Mouse (Mus musculus) embryonic facial prominence, embryonic 15.5 days (tissue): ENCODE measurements around the gene Gm525. TPM values are rescaled to one million over a fixed set of nuclear protein-coding genes. Genes with fewer than 3 reads are reported as not detected.
"Not testable (repeated sequence)": the region's sequence is repeated elsewhere in the genome, so short reads cannot be mapped to it uniquely, and the experiment has no call there.

Experiments
- ATAC-seq: fragments of 200-750 bp; cut with Nextera tagmentation; 2 replicates; pipeline ENCODE4 v1.8.0; 2017; ENCODE audit warnings: low read depth, moderate TSS enrichment; ENCODE audit not compliant: insufficient number of reproducible peaks, low FRiP score, low TSS enrichment
- H3K27ac ChIP-seq: fragments of 300-500 bp; sonication (generic); replicated peaks from 2 replicates; pipeline ENCODE4 v1.5.1; 2015; ENCODE audit warnings: mild to moderate bottlenecking, inconsistent platforms
- H3K27me3 ChIP-seq: fragments of 300-500 bp; sonication (generic); 2 replicates; pipeline ENCODE4 v1.6.1; 2015; ENCODE audit warnings: inconsistent platforms
- H3K36me3 ChIP-seq: fragments of 300-500 bp; sonication (generic); 2 replicates; pipeline ENCODE4 v1.6.1; 2015; ENCODE audit warnings: mild to moderate bottlenecking, inconsistent platforms
- H3K4me1 ChIP-seq: fragments of 300-500 bp; sonication (generic); 2 replicates; pipeline ENCODE4 v1.6.1; 2015; ENCODE audit warnings: inconsistent platforms
- H3K4me2 ChIP-seq: fragments of 300-500 bp; sonication (generic); replicated peaks from 2 replicates; pipeline ENCODE4 v1.6.1; 2015; ENCODE audit warnings: mild to moderate bottlenecking, inconsistent platforms
- H3K4me3 ChIP-seq: fragments of 300-500 bp; sonication (generic); replicated peaks from 2 replicates; pipeline ENCODE4 v1.5.1; 2015; ENCODE audit warnings: mild to moderate bottlenecking, inconsistent platforms
- H3K9ac ChIP-seq: fragments of 300-500 bp; sonication (generic); 2 replicates; pipeline ENCODE4 v1.6.1; 2015; ENCODE audit warnings: inconsistent platforms
- H3K9me3 ChIP-seq: fragments of 300-500 bp; sonication (generic); replicated peaks from 2 replicates; pipeline ENCODE4 v1.6.1; 2016; ENCODE audit warnings: inconsistent platforms
- WGBS: fragments of 180-500 bp; shearing (Covaris S2); methylation state at CpG from one replicate; pipeline ENCODE4 v1.1.7; 2015; 5-methylcytosine and 5-hydroxymethylcytosine counted together
- polyA plus RNA-seq: library from polyadenylated mRNA; unstranded; fragments of >200 nt; fragmentation: Nextera tagmentation; extraction: Ambion mirVana; gene quantifications from 2 replicates; pipeline ENCODE4 v1.2.1, GENCODE M21; 2015

Gene Gm525
- polyA plus RNA-seq, 1 experiment from 2014 or later = 2.6 TPM

GRCm38 (mm10) chr11:89078996-89079680 is 5.5 kb downstream of the Gm525 start:
- Histone ChIP-seq H3K9me3 (no peaks in the 10 kb centered on the region), H3K4me1 (no peaks in the 10 kb centered on the region), H3K36me3 (no peaks in the 10 kb centered on the region), H3K4me3 (no peak overlapping the region), H3K27me3 (no peaks in the 10 kb centered on the region), H3K9ac (no peak overlapping the region), H3K4me2 (no peak overlapping the region), H3K27ac (no peak overlapping the region)
- 75% methylated on average over 16 of the region's 16 CpGs for WGBS
- ATAC-seq = no peak

GRCm38 (mm10) chr11:89081906-89082305 is 8.3 kb downstream of the Gm525 start:
- H3K36me3 ChIP-seq, H3K4me2 ChIP-seq, H3K27ac ChIP-seq, H3K9me3 ChIP-seq, H3K4me1 ChIP-seq, H3K4me3 ChIP-seq, H3K27me3 ChIP-seq, ATAC-seq, H3K9ac ChIP-seq: not testable (repeated sequence)
- 44% methylated on average over 5 of the region's 5 CpGs for WGBS

DNA sequence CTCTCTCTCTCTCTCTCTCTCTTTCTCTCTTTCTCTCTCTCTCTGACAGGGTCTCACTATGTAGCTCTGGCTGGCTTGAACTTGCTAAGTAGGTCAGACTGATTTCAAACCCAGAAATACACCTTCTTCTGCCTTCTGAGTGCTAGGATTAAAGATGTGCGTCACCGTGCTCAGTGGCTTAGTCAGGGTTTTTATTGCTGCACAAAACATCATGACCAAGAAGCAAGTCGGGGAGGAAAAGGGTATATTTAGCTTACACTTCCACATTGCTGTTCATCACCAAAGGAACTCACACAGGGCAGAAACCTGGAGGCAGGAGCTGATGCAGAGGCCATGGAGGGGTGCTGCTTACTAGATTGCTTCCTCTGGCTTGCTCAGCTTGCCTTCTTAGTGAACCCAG is 9.1 kb downstream of the Gm525 start:
- not testable (repeated sequence) for H3K4me2 ChIP-seq, H3K27ac ChIP-seq, H3K36me3 ChIP-seq, H3K27me3 ChIP-seq, H3K9ac ChIP-seq, H3K9me3 ChIP-seq, H3K4me1 ChIP-seq, ATAC-seq, H3K4me3 ChIP-seq
- 73% methylated on average over 3 of the region's 3 CpGs for whole genome bisulfite sequencing

DNA sequence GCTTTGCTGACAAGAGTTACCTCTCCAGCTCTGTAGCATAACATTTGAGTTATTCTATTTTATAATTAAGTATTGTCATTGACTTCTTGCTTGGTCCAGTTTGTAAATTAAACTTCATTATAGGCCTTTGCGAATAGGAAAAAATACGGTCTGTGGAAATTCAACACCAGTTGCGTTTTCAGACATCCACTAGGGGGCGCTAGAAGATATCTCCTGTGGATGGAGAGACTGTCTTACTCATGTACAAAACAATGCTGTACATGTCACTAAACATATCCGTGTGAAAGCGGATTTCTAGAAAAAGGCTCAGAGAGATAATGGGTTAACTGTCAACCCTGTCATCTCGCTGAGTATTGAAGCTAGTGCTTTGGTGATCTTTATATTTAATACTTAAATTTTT is 11.0 kb downstream of the Gm525 start:
- no peaks in the 10 kb centered on the region for H3K9me3 ChIP-seq
- 33% methylated on average over 7 of the region's 7 CpGs for WGBS
- H3K4me3 ChIP-seq = no peak overlapping the region
- no peak overlapping the region for H3K27ac ChIP-seq
- no peaks in the 10 kb centered on the region for H3K4me1 ChIP-seq
- H3K36me3 ChIP-seq = no peaks in the 10 kb centered on the region
- no peak overlapping the region for H3K4me2 ChIP-seq
- no peak overlapping the region for H3K9ac ChIP-seq
- no peak for ATAC-seq
- H3K27me3 ChIP-seq = no peaks in the 10 kb centered on the region

DNA sequence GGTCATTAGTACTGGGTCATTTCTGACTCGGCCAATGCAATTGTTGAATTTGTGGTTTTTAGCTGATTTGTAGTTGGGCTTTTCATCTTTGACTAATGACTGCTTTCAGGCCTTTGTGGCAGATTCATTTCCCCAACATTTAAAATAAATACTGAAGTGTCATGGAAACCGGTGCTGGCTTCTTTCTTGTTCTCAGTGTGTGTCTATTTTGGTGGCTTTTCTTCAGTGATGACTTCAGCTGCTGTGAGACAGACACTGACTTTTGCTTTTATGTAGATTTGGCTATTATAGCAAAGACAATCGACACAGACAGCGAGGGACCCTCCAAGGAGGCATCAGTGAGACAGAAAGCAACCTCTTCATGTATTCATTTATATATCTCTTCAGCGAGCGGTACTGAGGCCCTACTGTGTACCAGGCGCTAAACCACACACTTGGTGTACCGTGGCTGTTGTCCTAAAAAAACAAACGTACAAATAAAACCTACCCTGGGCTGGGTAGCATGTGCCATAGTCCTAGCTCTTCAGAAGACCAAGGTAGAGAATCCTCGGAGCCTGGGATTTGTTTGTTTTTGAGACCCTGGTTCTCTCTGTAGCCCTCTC is 12.7 kb downstream of the Gm525 start:
- no peak for ATAC-seq
- Histone ChIP-seq H3K36me3 (no peaks in the 10 kb centered on the region), H3K4me2 (no peak overlapping the region), H3K9me3 (no peaks in the 10 kb centered on the region), H3K27ac (no peak overlapping the region), H3K4me1 (no peaks in the 10 kb centered on the region), H3K27me3 (no peaks in the 10 kb centered on the region), H3K9ac (no peak overlapping the region), H3K4me3 (no peak overlapping the region)
- 79% methylated on average over 10 of the region's 10 CpGs for WGBS

DNA sequence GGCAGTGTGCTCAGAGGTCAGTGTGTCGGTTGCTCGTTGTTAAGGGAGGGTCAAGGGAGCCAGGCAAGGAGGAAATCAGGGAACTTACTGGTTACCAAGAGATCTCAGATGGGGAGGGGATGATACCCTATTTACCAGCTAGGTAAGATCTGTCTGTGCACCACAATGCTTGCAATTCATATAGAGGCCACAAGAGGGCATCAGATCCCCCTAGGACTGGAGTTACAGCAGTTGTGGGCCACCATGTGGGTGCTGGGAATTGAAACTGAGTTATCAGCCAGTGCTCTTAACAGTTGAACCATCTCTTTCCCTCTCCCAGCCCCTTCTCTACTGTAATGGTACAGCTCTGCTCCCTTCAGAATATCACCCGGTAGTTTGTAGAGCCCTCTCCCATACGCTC is 15.1 kb downstream of the Gm525 start:
- WGBS = 93% methylated on average over 4 of the region's 4 CpGs
- H3K36me3 ChIP-seq = no peaks in the 10 kb centered on the region
- H3K4me2 ChIP-seq = no peak overlapping the region
- H3K9me3 ChIP-seq = no peaks in the 10 kb centered on the region
- ATAC-seq = no peak
- no peak overlapping the region for H3K27ac ChIP-seq
- H3K4me3 ChIP-seq = no peak overlapping the region
- H3K4me1 ChIP-seq = no peaks in the 10 kb centered on the region
- H3K27me3 ChIP-seq = no peaks in the 10 kb centered on the region
- no peak overlapping the region for H3K9ac ChIP-seq

DNA sequence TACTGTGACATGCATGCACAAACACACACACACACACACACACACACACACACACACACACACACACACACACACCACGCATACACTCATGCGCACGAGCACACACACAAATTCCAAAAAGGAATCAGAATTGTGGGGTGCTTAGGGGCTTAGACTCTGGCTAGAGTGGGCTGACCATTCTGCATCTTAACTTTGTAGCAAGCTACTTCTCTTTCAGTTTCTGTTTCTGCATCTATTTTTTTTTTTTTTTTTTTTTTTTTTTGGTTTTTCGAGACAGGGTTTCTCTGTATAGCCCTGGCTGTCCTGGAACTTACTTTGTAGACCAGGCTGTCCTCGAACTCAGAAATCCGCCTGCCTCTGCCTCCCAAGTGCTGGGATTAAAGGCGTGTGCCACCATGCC is 16.7 kb downstream of the Gm525 start:
- 91% methylated on average over 6 of the region's 7 CpGs for WGBS
- not testable (repeated sequence) for H3K9me3 ChIP-seq

GRCm38 (mm10) chr11:89092714-89093113 is 19.1 kb downstream of the Gm525 start:
- Histone ChIP-seq H3K4me2 (no peak overlapping the region), H3K4me1 (no peaks in the 10 kb centered on the region), H3K27ac (no peak overlapping the region), H3K36me3 (no peaks in the 10 kb centered on the region), H3K9ac (no peak overlapping the region), H3K4me3 (no peak overlapping the region), H3K9me3 (no peaks in the 10 kb centered on the region), H3K27me3 (no peaks in the 10 kb centered on the region)
- ATAC-seq = no peak
- 64% methylated on average over 9 of the region's 9 CpGs for WGBS

More for the DNA sequence above, 16.7 kb downstream of the Gm525 start:
- H3K4me2 ChIP-seq, ATAC-seq, H3K27me3 ChIP-seq, H3K4me1 ChIP-seq, H3K36me3 ChIP-seq, H3K4me3 ChIP-seq, H3K9ac ChIP-seq, H3K27ac ChIP-seq: not testable (repeated sequence)

DNA sequence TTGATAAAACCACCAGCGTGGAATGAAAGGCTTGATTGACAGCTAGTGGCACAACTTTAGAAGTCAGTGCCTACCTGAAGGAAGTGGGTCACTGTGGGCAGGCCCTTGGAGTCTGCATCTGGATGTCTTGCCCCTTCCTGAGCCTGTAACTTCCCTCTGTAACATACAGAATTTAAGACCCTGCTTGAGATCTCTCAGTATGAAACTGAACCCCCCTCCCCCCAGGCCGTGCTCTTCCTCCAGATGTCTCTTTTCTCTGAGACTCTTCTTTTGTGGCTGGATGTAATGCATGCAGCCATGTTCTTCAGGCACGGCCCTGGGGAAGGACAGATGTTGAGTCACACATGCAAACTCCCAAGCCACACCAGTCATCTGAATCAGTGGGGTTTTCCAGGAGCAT is 21.7 kb downstream of the Gm525 start:
- no peak for ATAC-seq
- no peak overlapping the region for H3K4me3 ChIP-seq
- no peaks in the 10 kb centered on the region for H3K9me3 ChIP-seq
- WGBS = 57% methylated on average over 3 of the region's 3 CpGs
- no peak overlapping the region for H3K9ac ChIP-seq
- no peak overlapping the region for H3K27ac ChIP-seq
- no peak overlapping the region for H3K4me2 ChIP-seq
- no peaks in the 10 kb centered on the region for H3K27me3 ChIP-seq
- 0 out of 2 replicates have a peak, but pooled peaks cover 1% of the 10 kb centered on the region for H3K4me1 ChIP-seq
- H3K36me3 ChIP-seq = no peaks in the 10 kb centered on the region

DNA sequence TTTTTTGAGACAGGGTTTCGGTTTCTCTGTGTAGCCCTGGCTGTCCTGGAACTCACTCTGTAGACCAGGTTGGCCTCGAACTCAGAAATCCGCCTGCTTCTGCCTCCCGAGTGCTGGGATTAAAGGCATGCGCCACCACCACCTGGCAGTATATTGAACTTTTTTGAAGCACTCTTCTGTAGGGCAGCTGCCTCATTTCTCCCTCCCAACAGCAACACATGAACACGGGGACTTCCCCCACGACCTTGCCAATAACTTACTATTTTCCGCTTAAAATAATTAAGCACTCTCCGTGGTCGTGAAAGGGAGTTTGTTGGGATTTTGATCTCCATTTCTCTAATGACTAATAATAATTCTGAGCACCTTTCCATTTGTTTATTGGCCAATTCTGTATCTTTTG is 23.7 kb downstream of the Gm525 start:
- H3K36me3 ChIP-seq, ATAC-seq, H3K27me3 ChIP-seq, H3K4me3 ChIP-seq, H3K4me2 ChIP-seq, H3K9ac ChIP-seq, H3K9me3 ChIP-seq, H3K27ac ChIP-seq: not testable (repeated sequence)
- WGBS = 87% methylated on average over 10 of the region's 10 CpGs
- peaks cover 12% of the 10 kb centered on the region; the same call in 1 of the 2 replicates for H3K4me1 ChIP-seq

DNA sequence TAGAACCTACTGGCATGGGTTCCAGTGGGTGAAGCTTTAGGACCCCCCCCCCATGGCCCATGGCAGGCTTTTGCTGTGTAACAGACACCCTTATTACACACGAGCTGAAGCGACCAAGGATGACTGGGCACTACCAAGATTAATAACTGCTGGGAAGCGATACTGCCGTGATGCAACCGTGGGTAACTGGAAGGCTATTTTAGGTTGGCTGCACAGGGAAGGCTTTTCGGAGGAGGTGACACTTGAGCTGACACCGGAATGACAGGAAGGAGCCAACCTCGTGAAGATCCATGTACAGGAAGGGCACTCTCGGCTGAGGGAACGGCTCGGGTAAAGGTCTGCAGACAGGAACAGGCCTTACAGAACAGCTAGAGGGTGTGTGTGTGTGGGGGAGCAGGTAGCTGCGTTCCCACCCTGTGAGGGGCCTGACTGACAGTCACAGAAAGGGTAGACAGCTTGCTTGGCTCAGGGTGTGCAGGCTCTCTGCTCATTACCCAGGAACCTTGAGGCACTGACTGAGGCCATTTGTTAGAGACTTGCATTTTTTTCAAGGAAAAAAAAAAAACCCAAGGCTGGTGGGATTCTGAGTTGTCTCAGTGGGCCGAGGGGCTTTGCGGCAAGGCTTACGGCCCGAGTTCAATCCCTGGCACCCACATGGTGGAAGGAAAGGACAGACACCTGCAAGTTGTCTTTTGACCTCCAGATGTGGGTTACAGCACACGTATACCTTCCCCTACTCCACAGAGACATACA is 24.6 kb downstream of the Gm525 start:
- no peaks in the 10 kb centered on the region for H3K9me3 ChIP-seq
- no peak overlapping the region for H3K27ac ChIP-seq
- H3K4me3 ChIP-seq = no peak overlapping the region
- H3K27me3 ChIP-seq = no peaks in the 10 kb centered on the region
- 68% methylated on average over 17 of the region's 17 CpGs for WGBS
- H3K9ac ChIP-seq = no peak overlapping the region
- no peaks in the 10 kb centered on the region for H3K36me3 ChIP-seq
- H3K4me2 ChIP-seq = no peak overlapping the region
- peaks cover 12% of the 10 kb centered on the region; the same call in 1 of the 2 replicates for H3K4me1 ChIP-seq
- no peak for ATAC-seq
